ENCODE assay signal across 32 mouse cellular contexts in the genomic region with DNA sequence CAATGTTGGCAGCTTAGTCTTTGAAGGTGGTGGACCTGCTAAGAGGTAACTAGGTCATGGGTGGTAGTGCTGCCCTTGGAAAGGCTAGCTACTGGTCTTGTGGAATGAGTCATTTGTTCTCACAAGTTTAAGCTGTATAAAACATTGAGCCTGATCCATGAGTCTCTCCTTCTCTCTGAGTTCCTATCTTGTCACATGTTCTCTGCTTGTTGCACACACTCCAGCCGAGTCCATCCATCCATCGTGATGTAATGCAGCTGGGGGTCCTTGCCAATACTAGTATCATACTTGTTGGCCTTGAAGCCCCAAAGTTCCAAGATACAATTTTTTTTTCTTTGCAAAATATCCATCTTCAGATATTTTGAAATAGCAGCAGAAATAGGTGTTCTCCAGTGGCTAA. TPM values are rescaled to one million over a fixed set of nuclear protein-coding genes. Genes with fewer than 3 reads are reported as not detected.
DNase-seq lines count a peak whose midpoint lies in the region; ATAC-seq and TF ChIP-seq lines count a peak whose summit lies in the region.
"Had no signal": no experiment of that assay in that cellular context is flagged by ENCODE, and none has a peak within 500 bp of the region (broad histone marks: within the 10 kb centered on the region; RNA-seq: fewer than 3 reads in every experiment).

No protein-coding gene starts in this region.

- TF ChIP-seq POLR2A in CH12.LX (IDR thresholded peaks at IDR 0.05; ENCODE audit: low read depth, low read length), result no peak

- no peak for TF ChIP-seq RAD21 in CH12.LX (IDR thresholded peaks at IDR 0.05; ENCODE audit: low read depth, low read length)

- no peak for ATAC-seq in heart, embryonic 12.5 days (ENCODE audit: insufficient number of reproducible peaks, low FRiP score)
- ATAC-seq: CD4-positive, CD25-positive, alpha-beta regulatory T cell, adult 4 months; forebrain, embryonic 14.5 days; forebrain, embryonic 16.5 days had no signal

- H3K4me2 ChIP-seq in heart, embryonic 12.5 days, result no peak overlapping the region
- H3K4me2 ChIP-seq in CH12.LX (ENCODE audit: insufficient read depth, low read depth, poor library complexity, severe bottlenecking), result 0 out of 2 replicates have a peak overlapping the region, but pooled peaks have one; percentile 22
- H3K4me2 ChIP-seq: embryonic facial prominence, embryonic 13.5 days; embryonic facial prominence, embryonic 15.5 days; forebrain, embryonic 12.5 days had no signal

- H3K79me2 ChIP-seq in CH12.LX (replicated peaks; ENCODE audit: control insufficient read depth, extremely low read depth, insufficient read depth, poor library complexity, severe bottlenecking), result no peaks in the 10 kb centered on the region

- peak; percentile 41 for TF ChIP-seq EP300 in CH12.LX (IDR thresholded peaks at IDR 0.05; ENCODE audit: low read length)

- no peaks in the 10 kb centered on the region for H3K4me1 ChIP-seq in heart, embryonic 12.5 days (replicated peaks)
- 0 out of 2 replicates have a peak, but pooled peaks cover 4% of the 10 kb centered on the region for H3K4me1 ChIP-seq in heart, embryonic 10.5 days
- peaks cover 44 to 59% of the 10 kb centered on the region in 2 experiments for H3K4me1 ChIP-seq in CH12.LX (ENCODE audit: control insufficient read depth in 1 of 2, insufficient read depth in 2 of 2)
- H3K4me1 ChIP-seq: embryonic facial prominence, embryonic 13.5 days; embryonic facial prominence, embryonic 15.5 days; forebrain, embryonic 10.5 days; forebrain, embryonic 12.5 days had no signal

- no peak overlapping the region for H3K27ac ChIP-seq in heart, embryonic 12.5 days (ENCODE audit: poor library complexity, severe bottlenecking)
- H3K27ac ChIP-seq in heart, embryonic 10.5 days, result no peak overlapping the region
- H3K27ac ChIP-seq in CH12.LX (ENCODE audit: insufficient read depth, low read depth), result no peak overlapping the region
- H3K27ac ChIP-seq: embryonic facial prominence, embryonic 13.5 days; embryonic facial prominence, embryonic 15.5 days; forebrain, embryonic 10.5 days; forebrain, embryonic 12.5 days had no signal

- H3K36me3 ChIP-seq in heart, embryonic 12.5 days, result no peaks in the 10 kb centered on the region
- no peaks in the 10 kb centered on the region for H3K36me3 ChIP-seq in heart, embryonic 10.5 days
- no peaks in the 10 kb centered on the region for H3K36me3 ChIP-seq in CH12.LX (replicated peaks in 1 of 2; ENCODE audit: control insufficient read depth in 1 of 2, insufficient read depth in 1 of 2, low read length in 1 of 2)
- H3K36me3 ChIP-seq: embryonic facial prominence, embryonic 13.5 days; embryonic facial prominence, embryonic 15.5 days; forebrain, embryonic 10.5 days; forebrain, embryonic 12.5 days had no signal

- peak; percentile 34 for DNase-seq in adrenal gland, adult 2 months
- DNase-seq in adrenal gland, postnatal 4 days (ENCODE audit: low spot score in 2 of 2), result no peak
- DNase-seq in heart, adult 11 months, result peak; percentile 93
- peak; percentile 39 to 42 for DNase-seq in heart, adult 9 months (ENCODE audit: low spot score in 2 of 2)
- no peak for DNase-seq in heart, embryonic 10.5 days (ENCODE audit: low spot score)
- DNase-seq in CH12.LX (ENCODE audit: extremely low read depth), result no peak
- no peak for DNase-seq in spleen, adult 18-20 months
- DNase-seq: adrenal gland, adult 8-10 months; adrenal gland, postnatal 14 days; adrenal gland, postnatal 36 days; B cell, adult 2 months; cerebellum, adult 11 months; cerebellum, adult 18-20 months; cerebellum, adult 8-10 months; cerebellum, adult 9-11 months; cerebellum, postnatal 14 days; cerebellum, postnatal 36 days; embryo, embryonic 11 days had no signal

- H3K4me3 ChIP-seq in heart, embryonic 12.5 days, result no peak overlapping the region
- no peak overlapping the region for H3K4me3 ChIP-seq in heart, embryonic 10.5 days
- H3K4me3 ChIP-seq in CH12.LX (replicated peaks in 1 of 3; ENCODE audit: low read depth in 2 of 3, low read length in 2 of 3, poor library complexity in 1 of 3), result no peak overlapping the region
- H3K4me3 ChIP-seq: embryonic facial prominence, embryonic 13.5 days; embryonic facial prominence, embryonic 15.5 days; erythroblast, embryonic 14.5 days; forebrain, embryonic 10.5 days; forebrain, embryonic 12.5 days had no signal

- H3K9ac ChIP-seq in heart, embryonic 12.5 days, result no peak overlapping the region
- no peak overlapping the region for H3K9ac ChIP-seq in CH12.LX (ENCODE audit: insufficient read depth, low read depth)
- H3K9ac ChIP-seq: embryonic facial prominence, embryonic 13.5 days; embryonic facial prominence, embryonic 15.5 days; forebrain, embryonic 12.5 days had no signal

- H3K9me3 ChIP-seq in heart, embryonic 12.5 days (replicated peaks), result no peaks in the 10 kb centered on the region
- H3K9me3 ChIP-seq in heart, embryonic 10.5 days, result no peaks in the 10 kb centered on the region
- H3K9me3 ChIP-seq in CH12.LX (replicated peaks; ENCODE audit: low read length), result no peaks in the 10 kb centered on the region
- H3K9me3 ChIP-seq: embryonic facial prominence, embryonic 13.5 days; embryonic facial prominence, embryonic 15.5 days; forebrain, embryonic 10.5 days; forebrain, embryonic 12.5 days had no signal

- dilution Hi-C loops in CH12.LX (cut with MboI; ENCODE audit: extremely low pct_ligation_motif_present, extremely low pct_unique_long_range_greater_than_20kb, low sequenced_read_pairs), result no loop called here

- no peaks in the 10 kb centered on the region for H3K27me3 ChIP-seq in heart, embryonic 12.5 days (replicated peaks)
- H3K27me3 ChIP-seq in heart, embryonic 10.5 days (ENCODE audit: insufficient read depth, poor library complexity, severe bottlenecking), result peaks cover 14% of the 10 kb centered on the region; the same call in 1 of the 2 replicates
- H3K27me3 ChIP-seq in CH12.LX (replicated peaks), result peaks cover 2% of the 10 kb centered on the region
- H3K27me3 ChIP-seq: embryonic facial prominence, embryonic 13.5 days; embryonic facial prominence, embryonic 15.5 days; forebrain, embryonic 12.5 days had no signal

- WGBS in heart, embryonic 12.5 days, result 79% methylated on average over 2 of the region's 2 CpGs
- WGBS in heart, embryonic 10.5 days, result 93% methylated on average over 2 of the region's 2 CpGs

- no peak for TF ChIP-seq CTCF in CH12.LX (conservative IDR thresholded peaks at IDR 0.05 in 1 of 2, IDR thresholded peaks at IDR 0.05 in 1 of 2; ENCODE audit: low read depth in 2 of 2, low read length in 2 of 2)

- in situ Hi-C loops in CH12.LX (cut with MboI; ENCODE audit: low pct_ligation_motif_present, low pct_unique_long_range_greater_than_20kb, low sequenced_read_pairs), result no loop called here

TF ChIP-seq in CH12.LX, 34 proteins besides CTCF, POLR2A, EP300 and RAD21:
- TF ChIP-seq MYC (IDR thresholded peaks at IDR 0.05; ENCODE audit: low read depth, low read length), result no peak
- TF ChIP-seq ZNF384 (IDR thresholded peaks at IDR 0.05; ENCODE audit: low read depth, low read length), result 0 out of 2 replicates have a peak, but pooled peaks have one; percentile 44
- no peak for TF ChIP-seq CHD2 (IDR thresholded peaks at IDR 0.05; ENCODE audit: low read length)
- no peak for TF ChIP-seq ZC3H11A (IDR thresholded peaks at IDR 0.05; ENCODE audit: low read depth, low read length)
- 0 out of 2 replicates have a peak, but pooled peaks have one; percentile 3 for TF ChIP-seq MAX (IDR thresholded peaks at IDR 0.05; ENCODE audit: low read length)
- TF ChIP-seq BHLHE40 (IDR thresholded peaks at IDR 0.05; ENCODE audit: low read depth, low read length), result no peak
TF ChIP-seq in CH12.LX: peak in this region for 2.

RNA-seq across cellular contexts. Expression of a gene that starts 22.0 kb away (rescaled TPM):
- not detected for total RNA-seq in adrenal gland, adult 2 months (2021)
- not detected in 2 replicates for polyA plus RNA-seq in adrenal gland, adult 2 months (2012; rRNA removed)
- not detected for total RNA-seq in adrenal gland, postnatal 4 days (2021)
- polyA plus RNA-seq in heart, embryonic 12.5 days (2016; fragmentation: Nextera tagmentation; extraction: Ambion mirVana), result not detected in 2 replicates
- not detected in 2 replicates for polyA plus RNA-seq in heart, embryonic 10.5 days (2016; fragmentation: Nextera tagmentation; extraction: Ambion mirVana)
- total RNA-seq in CH12.LX (2012; rRNA removed) (1.9 and 2.6 TPM in 2 replicates), CH12.LX (2014; rRNA removed) (1.4 and 2.4 TPM in 2 replicates)
- 0.79 and 0.83 TPM in 2 replicates for polyA plus RNA-seq in CH12.LX (2012; ENCODE audit: insufficient read length, low read depth)
- total RNA-seq: adrenal gland, adult 8-10 months; adrenal gland, postnatal 14 days; adrenal gland, postnatal 36 days; common myeloid progenitor, adult 5-6 weeks; ES-E14; MEL had no signal
- polyA plus RNA-seq: brain, embryonic 14.5 days; embryonic facial prominence, embryonic 11.5 days; embryonic facial prominence, embryonic 13.5 days; embryonic facial prominence, embryonic 15.5 days; erythroblast, embryonic 14.5 days; forebrain, embryonic 10.5 days; forebrain, embryonic 12.5 days; forebrain, embryonic 14.5 days; forebrain, embryonic 16.5 days had no signal

RNA-seq across cellular contexts. Expression of a gene that starts 39.6 kb away (rescaled TPM):
- total RNA-seq in adrenal gland, adult 2 months (2021), result not detected
- polyA plus RNA-seq in adrenal gland, adult 2 months (2012; rRNA removed), result not detected in 2 replicates
- not detected for total RNA-seq in adrenal gland, postnatal 4 days (2021)
- polyA plus RNA-seq in heart, embryonic 12.5 days (2016; fragmentation: Nextera tagmentation; extraction: Ambion mirVana), result not detected in 2 replicates
- polyA plus RNA-seq in heart, embryonic 10.5 days (2016; fragmentation: Nextera tagmentation; extraction: Ambion mirVana), result not detected in 2 replicates
- total RNA-seq in CH12.LX (2012; rRNA removed), result 2.7 and 4.8 TPM in 2 replicates
- total RNA-seq in CH12.LX (2014; rRNA removed), result 1.5 and 1.9 TPM in 2 replicates
- 1.3 and 3.5 TPM in 2 replicates for polyA plus RNA-seq in CH12.LX (2012; ENCODE audit: insufficient read length, low read depth)
- total RNA-seq: adrenal gland, adult 8-10 months; adrenal gland, postnatal 14 days; adrenal gland, postnatal 36 days; common myeloid progenitor, adult 5-6 weeks; ES-E14; MEL had no signal
- polyA plus RNA-seq: brain, embryonic 14.5 days; CD4-positive, CD25-positive, alpha-beta regulatory T cell, adult 4 months; embryonic facial prominence, embryonic 11.5 days; embryonic facial prominence, embryonic 13.5 days; embryonic facial prominence, embryonic 15.5 days; erythroblast, embryonic 14.5 days; forebrain, embryonic 10.5 days; forebrain, embryonic 12.5 days; forebrain, embryonic 14.5 days; forebrain, embryonic 16.5 days had no signal

Comparison
In these comparisons a context has a peak if more than half of its experiments do, and no peak if none do; other contexts are left out.
1. DNase-seq: peak in adrenal gland, adult 2 months (single experiment), heart, adult 11 months (single experiment) and heart, adult 9 months (2 of 2); none in adrenal gland, postnatal 4 days (0 of 2), heart, embryonic 10.5 days (single experiment), CH12.LX (single experiment) and spleen, adult 18-20 months (0 of 2).